Mouse (Mus musculus) neural tube, embryonic 10.5 days (tissue): ENCODE results near the gene Cd47.

Experiments used
- DNase-seq: peaks from one replicate; pipeline ENCODE4 v3.0.0-alpha.2; 2017; ENCODE audit warnings: low spot score; ENCODE audit errors: extremely low spot score

Cd47 gene

GRCm38 (mm10) chr16:49832339-49832738 is 32.0 kb downstream of the Cd47 start:
- DNase-seq: no peak

GRCm38 (mm10) chr16:49834130-49834693 is 33.9 kb downstream of the Cd47 start:
- DNase-seq: no peak

- DNase-seq: no peak
Observed at GRCm38 (mm10) chr16:49836634-49837164, 36.4 kb downstream of the Cd47 start.

GRCm38 (mm10) chr16:49838923-49839322 is 38.6 kb downstream of the Cd47 start:
- no peak for DNase-seq

GRCm38 (mm10) chr16:49839681-49840535 is 39.6 kb downstream of the Cd47 start:
- no peak for DNase-seq

- no peak for DNase-seq
Observed at GRCm38 (mm10) chr16:49843723-49844122, 43.4 kb downstream of the Cd47 start.

- no peak for DNase-seq
Observed at GRCm38 (mm10) chr16:49847224-49848003, 47.1 kb downstream of the Cd47 start.

- no peak for DNase-seq
Observed at GRCm38 (mm10) chr16:49848651-49849050, 48.3 kb downstream of the Cd47 start.

- no peak for DNase-seq
Observed at GRCm38 (mm10) chr16:49852940-49853339, 52.6 kb downstream of the Cd47 start.

GRCm38 (mm10) chr16:49853633-49854032 is 53.3 kb downstream of the Cd47 start:
- no peak for DNase-seq

- DNase-seq: no peak
Observed at GRCm38 (mm10) chr16:49854194-49854593, 53.9 kb downstream of the Cd47 start.

GRCm38 (mm10) chr16:49854931-49855835 is 54.9 kb downstream of the Cd47 start:
- DNase-seq: peak; percentile 91

- no peak for DNase-seq
Observed at GRCm38 (mm10) chr16:49855836-49856503, 55.6 kb downstream of the Cd47 start.

GRCm38 (mm10) chr16:49856661-49857060 is 56.3 kb downstream of the Cd47 start:
- no peak for DNase-seq

GRCm38 (mm10) chr16:49857504-49858160 is 57.3 kb downstream of the Cd47 start:
- DNase-seq: no peak

- DNase-seq: no peak
Observed at GRCm38 (mm10) chr16:49858161-49858906, 58.0 kb downstream of the Cd47 start.

GRCm38 (mm10) chr16:49858907-49859853 is 58.8 kb downstream of the Cd47 start:
- DNase-seq: no peak

- no peak for DNase-seq
Observed at GRCm38 (mm10) chr16:49861986-49862385, 61.7 kb downstream of the Cd47 start.
